Mouse (Mus musculus) bone marrow, adult 2 months (tissue): ENCODE data around the gene Cant1. TPM values are rescaled to one million over a fixed set of nuclear protein-coding genes. Genes with fewer than 3 reads are reported as not detected.

Experiments used
- H3K27ac ChIP-seq: fragments of 200-500 bp; 2 replicates; pipeline ENCODE4 v1.5.1; 2012; ENCODE audit warnings: low read depth, mild to moderate bottlenecking, control low read depth, inconsistent platforms, low read length; ENCODE audit not compliant: control insufficient read depth, poor library complexity, insufficient read depth
- H3K4me1 ChIP-seq: fragments of 200-500 bp; 2 replicates; pipeline ENCODE4 v1.6.1; 2011; ENCODE audit warnings: low read length; ENCODE audit not compliant: control insufficient read depth, insufficient read depth
- H3K4me3 ChIP-seq: fragments of 200-500 bp; replicated peaks from 2 replicates; pipeline ENCODE3; 2011; ENCODE audit warnings: mild to moderate bottlenecking, low read depth, low read length, control low read depth; ENCODE audit not compliant: control insufficient read depth
- CTCF ChIP-seq: fragments of 200-500 bp; IDR thresholded peaks from 2 replicates; pipeline ENCODE4 v1.5.1; 2011; ENCODE audit warnings: low read length, control low read depth; ENCODE audit not compliant: control insufficient read depth, insufficient read depth
- POLR2A ChIP-seq: fragments of 200-500 bp; IDR thresholded peaks from 2 replicates; pipeline ENCODE4 v1.6.1; 2011; ENCODE audit warnings: low read depth, mild to moderate bottlenecking, control low read depth, low read length, borderline replicate concordance; ENCODE audit not compliant: control insufficient read depth
- WGBS: fragments of 180-500 bp; shearing (Covaris S2); methylation state at CpG from one replicate; pipeline ENCODE4 v1.1.7; 2018; 5-methylcytosine and 5-hydroxymethylcytosine counted together
- polyA plus RNA-seq: library from polyadenylated mRNA; stranded (reverse); fragments of >200 nt; gene quantifications from 2 replicates; pipeline ENCODE4 v1.2.4, GENCODE M21; 2011; ENCODE audit warnings: low replicate concordance; ENCODE audit not compliant: missing spikeins, insufficient read depth, insufficient read length

Cant1 gene
- polyA plus RNA-seq, 1 experiment = 14.6 TPM

GRCm38 (mm10) chr11:118414270-118414669, 4.6 kb downstream of the Cant1 start:
- Histone ChIP-seq H3K4me3 (no peak overlapping the region), H3K4me1 (peaks cover 6% of the 10 kb centered on the region), H3K27ac (no peak overlapping the region)
- 88% methylated on average over 5 of the region's 5 CpGs for WGBS
- no peak for TF ChIP-seq CTCF
- TF ChIP-seq POLR2A = no peak

- H3K4me1 ChIP-seq = peaks cover 4% of the 10 kb centered on the region
- WGBS = 54% methylated on average over 4 of the region's 4 CpGs
Observed at GRCm38 (mm10) chr11:118413055-118413454, 5.8 kb downstream of the Cant1 start.

GRCm38 (mm10) chr11:118412601-118413000, 6.3 kb downstream of the Cant1 start:
- no peak for TF ChIP-seq CTCF
- TF ChIP-seq POLR2A = no peak
- peaks cover 3% of the 10 kb centered on the region for H3K4me1 ChIP-seq

More at GRCm38 (mm10) chr11:118413055-118413454, 5.8 kb downstream of the Cant1 start:
- no peak for TF ChIP-seq POLR2A
- no peak for TF ChIP-seq CTCF
- H3K4me3 ChIP-seq = no peak overlapping the region
- H3K27ac ChIP-seq = no peak overlapping the region

DNA sequence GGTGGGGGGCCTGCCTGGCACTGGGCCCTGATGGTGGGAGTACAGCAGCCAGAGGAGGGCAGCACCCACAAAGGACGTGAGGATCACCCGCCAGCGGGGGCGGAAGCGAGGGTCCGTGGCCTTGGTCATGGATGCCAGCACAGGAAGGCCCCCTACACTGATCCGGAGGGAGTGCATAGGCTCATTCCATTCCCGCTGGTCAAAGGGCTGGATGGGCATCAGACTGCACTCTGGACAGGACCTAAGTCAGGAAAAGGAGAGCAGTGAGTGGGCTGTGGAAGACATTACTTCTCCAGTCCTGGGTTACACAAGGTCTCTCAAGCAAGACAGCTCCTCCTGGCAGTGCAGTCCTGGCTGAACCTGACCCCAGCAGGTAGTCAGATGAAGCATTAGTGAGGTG, 7.6 kb downstream of the Cant1 start:
- Histone ChIP-seq H3K27ac (no peak overlapping the region), H3K4me3 (no peak overlapping the region), H3K4me1 (no peaks in the 10 kb centered on the region)
- TF ChIP-seq POLR2A (no peak), CTCF (no peak)
- WGBS = 93% methylated on average over 8 of the region's 8 CpGs

More at GRCm38 (mm10) chr11:118412601-118413000, 6.3 kb downstream of the Cant1 start:
- WGBS = 75% methylated on average over 2 of the region's 2 CpGs
- no peak overlapping the region for H3K4me3 ChIP-seq
- H3K27ac ChIP-seq = no peak overlapping the region

DNA sequence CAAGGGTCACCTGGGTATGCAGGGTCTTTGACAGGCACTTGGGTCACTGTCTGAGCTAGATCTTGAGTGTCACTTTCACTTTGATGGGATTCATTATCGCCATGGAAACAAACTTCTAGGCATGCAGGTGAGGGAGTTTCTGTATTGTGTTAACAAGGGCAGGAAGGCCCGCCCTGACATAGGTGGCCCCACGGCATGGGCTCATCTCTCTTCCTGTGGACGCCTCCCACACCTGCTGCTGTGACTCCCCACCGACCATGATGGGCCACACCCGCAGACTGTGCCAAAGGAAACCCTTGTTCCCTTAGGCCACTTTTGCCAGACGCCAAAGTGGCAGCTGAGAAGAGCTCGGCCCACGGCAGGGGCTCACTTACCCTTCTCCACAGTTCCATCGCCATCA, 8.4 kb downstream of the Cant1 start:
- 86% methylated on average over 10 of the region's 10 CpGs for WGBS
- no peaks in the 10 kb centered on the region for H3K4me1 ChIP-seq
- H3K27ac ChIP-seq = no peak overlapping the region
- no peak for TF ChIP-seq CTCF
- no peak for TF ChIP-seq POLR2A
- H3K4me3 ChIP-seq = no peak overlapping the region

GRCm38 (mm10) chr11:118410073-118410444, 8.8 kb downstream of the Cant1 start:
- 79% methylated on average over 1 of the region's 1 CpGs for WGBS
- no peaks in the 10 kb centered on the region for H3K4me1 ChIP-seq
- no peak overlapping the region for H3K27ac ChIP-seq
- H3K4me3 ChIP-seq = no peak overlapping the region
- TF ChIP-seq POLR2A (no peak), CTCF (no peak)

- peaks cover 1% of the 10 kb centered on the region for H3K4me1 ChIP-seq
- TF ChIP-seq CTCF (no peak), POLR2A (no peak)
- WGBS = 76% methylated on average over 12 of the region's 12 CpGs
- no peak overlapping the region for H3K4me3 ChIP-seq
- no peak overlapping the region; the same call in 1 of the 2 replicates for H3K27ac ChIP-seq
Observed at GRCm38 (mm10) chr11:118409106-118410072, 9.5 kb downstream of the Cant1 start.

- Histone ChIP-seq H3K27ac (no peak overlapping the region), H3K4me1 (peaks cover 1% of the 10 kb centered on the region), H3K4me3 (no peak overlapping the region)
- WGBS = 88% methylated on average over 18 of the region's 18 CpGs
- TF ChIP-seq POLR2A = no peak
- TF ChIP-seq CTCF = no peak
Observed at GRCm38 (mm10) chr11:118408051-118408740, 10.7 kb downstream of the Cant1 start.
